Mouse (Mus musculus) Patski (cell line): ENCODE data around the gene Man1c1. TPM values are rescaled to one million over a fixed set of nuclear protein-coding genes. Genes with fewer than 3 reads are reported as not detected.

Experiments
- ATAC-seq: fragments of 100-300 bp; one replicate; pipeline ENCODE4 v1.8.0; 2021
- CTCF ChIA-PET: fragments of 350-600 bp; sonication (Branson Sonifier 250); formaldehyde crosslinking; loops from one replicate; lab custom pipeline; 2022; ENCODE audit warnings: inconsistent platforms; lab: Charles Lee
- POLR2A ChIA-PET: fragments of 350-600 bp; sonication (Branson Sonifier 250); formaldehyde crosslinking; loops from one replicate; lab custom pipeline; 2022; ENCODE audit warnings: antibody characterized with exemption, inconsistent platforms; lab: Charles Lee
- DNase-seq: peaks from one replicate; pipeline ENCODE4 v3.0.0-alpha.2; 2011; ENCODE audit warnings: low read depth, low spot score
- H3K27me3 ChIP-seq: fragments of 371-371 bp; one replicate; pipeline ENCODE4 v1.5.1; 2021
- CTCF ChIP-seq: fragments of 100-300 bp; IDR thresholded peaks from one replicate; pipeline ENCODE4 v1.5.1; 2021
- in situ Hi-C: fragments of 300-500 bp; cut with MboI; formaldehyde crosslinking; loops from 3 replicates; pipeline ENCODE4 v1.11.1; 2018; ENCODE audit warnings: low pct_unique_long_range_greater_than_20kb, mixed read lengths
- polyA plus RNA-seq: library from polyadenylated mRNA; unstranded; gene quantifications from one replicate; pipeline ENCODE4 v1.2.3, GENCODE M21; 2021

Gene Man1c1
- polyA plus RNA-seq, 1 experiment from 2014 or later = 16.2 TPM

DNA sequence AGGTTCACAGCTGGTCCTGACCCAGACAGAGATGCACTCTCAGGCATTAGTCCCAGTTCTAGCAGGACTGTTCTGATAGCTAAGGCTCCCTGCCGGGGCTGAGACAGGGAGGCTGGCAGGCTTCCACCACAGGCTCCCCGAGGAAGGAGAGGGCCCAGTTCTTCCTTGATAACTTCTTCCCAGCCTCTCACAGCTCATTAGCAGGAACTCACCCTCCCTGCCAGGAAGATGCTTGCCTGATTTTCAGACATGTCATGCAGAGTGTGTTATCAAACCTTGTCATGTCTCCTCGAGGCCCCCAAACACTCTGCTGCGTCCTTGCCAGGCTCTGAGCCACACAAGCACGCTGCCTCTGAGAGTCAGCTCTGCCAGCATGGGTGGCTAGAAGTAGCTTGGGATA lies 98.0 kb downstream of the Man1c1 start:
- no peak for TF ChIP-seq CTCF
- no peak for DNase-seq
- ChIA-PET CTCF (interaction anchor here (1.3 to 1.6 kb wide), 3 partner anchors 9 to 21 kb away, joined by 3 to 5 read pairs (median 3); no protein-coding TSS in a partner anchor), POLR2A (no interaction called here)
- H3K27me3 ChIP-seq = no peaks in the 10 kb centered on the region
- in situ Hi-C loops = no loop called here
- ATAC-seq = no peak

GRCm38 (mm10) chr4:134604472-134604871 lies 99.6 kb downstream of the Man1c1 start:
- in situ Hi-C loops = no loop called here
- no peaks in the 10 kb centered on the region for H3K27me3 ChIP-seq
- POLR2A ChIA-PET = no interaction called here
- TF ChIP-seq CTCF = no peak
- CTCF ChIA-PET = no interaction called here
- DNase-seq (no peak), ATAC-seq (no peak)

DNA sequence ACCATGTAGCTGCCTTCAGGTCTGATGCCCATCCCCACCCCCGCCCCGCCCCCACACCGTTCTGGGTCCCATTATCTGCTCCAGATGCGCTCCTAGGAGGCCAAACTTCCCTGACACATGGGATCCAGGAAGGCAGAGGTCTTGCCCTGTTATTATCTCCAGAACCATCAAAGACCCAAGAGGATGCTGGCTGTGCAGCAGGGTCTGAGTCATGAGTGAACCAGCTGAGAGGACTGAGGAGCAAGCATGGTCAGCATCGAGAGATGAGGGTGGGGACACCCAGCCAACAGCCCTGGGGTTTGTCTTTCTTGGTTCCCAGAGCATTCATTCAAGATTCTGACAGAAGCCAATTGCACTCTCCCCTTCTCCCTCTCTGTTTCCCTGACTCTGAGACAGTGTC lies 100.5 kb downstream of the Man1c1 start:
- ChIA-PET CTCF (no interaction called here), POLR2A (no interaction called here)
- TF ChIP-seq CTCF = no peak
- H3K27me3 ChIP-seq = no peaks in the 10 kb centered on the region
- in situ Hi-C loops = no loop called here
- ATAC-seq (no peak), DNase-seq (no peak)

GRCm38 (mm10) chr4:134602610-134603009 lies 101.5 kb downstream of the Man1c1 start:
- no peaks in the 10 kb centered on the region for H3K27me3 ChIP-seq
- ATAC-seq (no peak), DNase-seq (no peak)
- TF ChIP-seq CTCF = no peak
- ChIA-PET POLR2A (no interaction called here), CTCF (no interaction called here)
- in situ Hi-C loops = no loop called here

- ATAC-seq = no peak
- no peaks in the 10 kb centered on the region for H3K27me3 ChIP-seq
- CTCF ChIA-PET = no interaction called here
- POLR2A ChIA-PET = no interaction called here
- in situ Hi-C loops = no loop called here
- DNase-seq = no peak
- TF ChIP-seq CTCF = no peak
Measured at GRCm38 (mm10) chr4:134601981-134602380, 102.1 kb downstream of the Man1c1 start.

DNA sequence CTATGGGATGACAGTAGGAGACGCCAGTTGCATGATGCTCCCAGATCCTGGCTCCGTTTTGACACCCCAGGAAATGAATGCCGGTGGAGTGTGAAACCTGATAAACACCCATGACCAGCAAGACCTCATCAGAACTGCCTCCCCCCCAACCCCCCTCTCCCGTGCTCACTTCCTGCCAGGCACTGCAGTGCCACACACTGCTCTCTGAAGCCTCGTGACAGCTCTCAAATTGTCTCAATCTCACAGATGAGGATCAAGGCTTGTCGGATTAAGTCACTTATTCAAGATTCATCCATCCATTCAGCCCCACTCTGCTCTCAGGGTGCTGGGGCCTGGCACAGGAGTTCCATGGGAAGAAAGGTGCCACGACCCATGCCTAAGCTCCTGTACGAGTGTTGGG lies 102.7 kb downstream of the Man1c1 start:
- CTCF ChIA-PET = no interaction called here
- H3K27me3 ChIP-seq = no peaks in the 10 kb centered on the region
- POLR2A ChIA-PET = no interaction called here
- TF ChIP-seq CTCF = no peak
- ATAC-seq (no peak), DNase-seq (no peak)
- in situ Hi-C loops = no loop called here

GRCm38 (mm10) chr4:134600777-134601176 lies 103.3 kb downstream of the Man1c1 start:
- ChIA-PET POLR2A (no interaction called here), CTCF (interaction anchor here (0.8 kb wide), 1 partner anchor 17 kb away, joined by 3 read pairs; no protein-coding TSS in a partner anchor)
- DNase-seq (no peak), ATAC-seq (no peak)
- in situ Hi-C loops = no loop called here
- no peak for TF ChIP-seq CTCF
- no peaks in the 10 kb centered on the region for H3K27me3 ChIP-seq

DNA sequence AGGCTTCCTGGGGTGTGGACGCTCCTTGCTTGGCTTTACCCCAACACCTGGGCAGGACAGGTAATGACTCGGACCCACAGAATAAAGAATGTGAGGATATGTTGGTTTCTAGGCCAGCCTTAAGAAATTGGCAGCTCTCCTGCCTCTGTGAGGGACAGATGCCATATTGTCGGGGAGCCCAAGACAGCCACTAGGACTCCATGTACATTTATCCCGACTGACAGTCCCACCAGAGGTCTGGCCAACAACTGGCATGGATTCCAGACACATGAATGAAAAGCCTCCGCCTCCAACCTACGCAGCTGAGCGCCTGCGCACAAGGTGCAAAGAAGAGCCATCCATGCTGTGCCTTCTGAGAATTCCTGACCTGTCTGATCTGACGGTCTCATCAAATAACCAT lies 104.0 kb downstream of the Man1c1 start:
- H3K27me3 ChIP-seq = no peaks in the 10 kb centered on the region
- CTCF ChIA-PET = interaction anchor here (0.8 kb wide), 1 partner anchor 16 kb away, joined by 3 read pairs; no protein-coding TSS in a partner anchor
- ATAC-seq = no peak
- in situ Hi-C loops = no loop called here
- TF ChIP-seq CTCF = no peak
- POLR2A ChIA-PET = no interaction called here
- no peak for DNase-seq

DNA sequence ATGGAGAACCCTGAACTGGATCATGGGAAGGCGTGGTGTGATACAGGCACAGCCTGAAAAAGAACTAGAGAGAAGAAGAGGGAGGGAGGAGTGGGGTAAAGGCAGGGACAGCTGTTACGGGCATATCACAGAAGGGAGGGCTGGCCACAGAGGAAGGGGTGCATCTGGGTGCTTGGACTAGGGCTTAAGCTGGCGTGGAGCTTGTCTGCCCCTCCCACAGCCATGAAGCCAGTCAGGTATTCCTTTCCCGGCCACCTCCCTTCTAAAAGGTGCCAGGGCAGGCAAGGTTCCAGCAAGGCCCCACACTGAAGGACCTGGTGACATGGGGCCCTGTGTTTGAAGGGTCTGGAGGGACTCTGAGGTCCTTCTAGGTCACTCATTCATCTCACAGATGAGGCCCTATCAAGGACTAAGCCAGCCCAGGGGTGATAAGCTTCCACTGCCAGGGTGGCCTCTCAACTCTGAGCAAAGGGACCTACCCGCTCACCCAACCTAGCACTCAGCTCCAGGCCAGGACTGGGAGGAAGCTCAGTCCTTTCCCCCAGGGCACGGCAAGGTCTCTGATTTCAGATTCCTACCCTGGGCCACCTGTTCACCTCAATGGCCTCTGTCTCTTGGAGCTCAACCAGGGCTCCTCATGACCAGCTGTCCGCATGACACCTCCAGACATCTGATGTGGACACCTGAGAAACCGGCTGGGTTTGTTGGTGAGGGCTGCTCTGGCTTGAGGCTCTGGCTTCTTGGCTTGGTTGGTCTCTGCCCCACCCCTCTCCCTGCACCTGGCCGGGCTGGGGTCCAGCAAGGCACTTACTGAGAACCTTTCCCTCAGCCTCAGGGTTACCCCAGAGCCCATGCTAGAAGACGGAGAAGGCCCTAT lies 107.0 kb downstream of the Man1c1 start:
- ChIA-PET POLR2A (no interaction called here), CTCF (interaction anchor here (0.9 kb wide), 1 partner anchor 9 kb away, joined by 3 read pairs; no protein-coding TSS in a partner anchor)
- DNase-seq (no peak), ATAC-seq (no peak)
- in situ Hi-C loops = no loop called here
- H3K27me3 ChIP-seq = no peaks in the 10 kb centered on the region
- TF ChIP-seq CTCF = no peak

- H3K27me3 ChIP-seq = no peaks in the 10 kb centered on the region
- DNase-seq (no peak), ATAC-seq (no peak)
- in situ Hi-C loops = no loop called here
- ChIA-PET POLR2A (no interaction called here), CTCF (no interaction called here)
- TF ChIP-seq CTCF = no peak
Measured at GRCm38 (mm10) chr4:134594731-134595439, 109.2 kb downstream of the Man1c1 start.

- in situ Hi-C loops = no loop called here
- no peak for DNase-seq
- no peaks in the 10 kb centered on the region for H3K27me3 ChIP-seq
- POLR2A ChIA-PET = no interaction called here
- ATAC-seq = no peak
- CTCF ChIA-PET = interaction anchor here (1.0 to 1.5 kb wide), 3 partner anchors 38 to 110 kb away, joined by 3 to 5 read pairs (median 4); no protein-coding TSS in a partner anchor
- no peak for TF ChIP-seq CTCF
Measured at GRCm38 (mm10) chr4:134592442-134592841, 111.6 kb downstream of the Man1c1 start.
